Mouse (Mus musculus): ENCODE results near the gene Fktn. TPM values are rescaled to one million over a fixed set of nuclear protein-coding genes. Genes with fewer than 3 reads are reported as not detected.

Fktn gene
- polyA plus RNA-seq, 1 experiment from 2014 or later, result 19.2 TPM

Other genes with a start within 250 kb of the Fktn start
- gene Fsd1l, start 82.5 kb upstream of the Fktn start, polyA plus RNA-seq (2014; fragmentation: Nextera tagmentation; extraction: Ambion mirVana), result 17.6 and 19.4 TPM in 2 replicates
- gene Tal2, start 65.7 kb downstream of the Fktn start, polyA plus RNA-seq (2014; fragmentation: Nextera tagmentation; extraction: Ambion mirVana), result 0.20 and 0.28 TPM in 2 replicates
- gene Tmem38b, start 112.0 kb downstream of the Fktn start, polyA plus RNA-seq (2014; fragmentation: Nextera tagmentation; extraction: Ambion mirVana), result 4.7 and 4.9 TPM in 2 replicates

Data from neural tube, embryonic 11.5 days (tissue).